Comparison of ENCODE assay signal across 18 mouse cellular contexts in the genomic region with DNA sequence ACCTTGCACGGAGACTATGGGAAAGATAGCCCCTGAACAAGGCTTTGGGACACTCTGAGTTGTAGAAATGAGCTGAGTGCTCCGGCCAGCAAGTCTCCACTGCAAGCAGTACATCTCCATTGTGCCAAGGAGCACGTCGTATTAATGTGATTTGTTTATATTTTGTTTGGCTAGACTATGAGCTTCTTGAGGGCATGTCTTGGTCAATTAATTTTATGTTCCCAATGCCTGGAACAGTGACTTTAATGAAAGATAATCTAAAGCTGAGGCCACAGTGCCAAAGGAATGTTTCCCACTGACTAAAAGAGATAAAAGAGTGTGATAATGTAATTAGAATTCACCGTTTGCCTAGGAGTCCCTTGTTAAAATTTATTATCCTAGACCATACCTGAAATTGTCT.
"Had no signal": no experiment of that assay in that cellular context is flagged by ENCODE, and none has a peak within 500 bp of the region (broad histone marks: within the 10 kb centered on the region; RNA-seq: fewer than 3 reads in every experiment).

No protein-coding gene starts in this region.

- DNase-seq: kidney, adult 2 months; kidney, postnatal 10 days; layer of hippocampus, adult 9-11 months; liver; liver, embryonic 13.5 days; lung, adult 2 months; lung, postnatal 14 days; lung, postnatal 4 days; thymus, adult 18-20 months; thymus, postnatal 36 days had no signal

- H3K4me2 ChIP-seq: intestine, embryonic 15.5 days; limb, embryonic 13.5 days; liver, embryonic 13.5 days; midbrain, embryonic 12.5 days; neural tube, embryonic 13.5 days had no signal

- H3K27ac ChIP-seq: intestine, embryonic 15.5 days; layer of hippocampus, adult 2 months; limb, embryonic 10.5 days; limb, embryonic 13.5 days; liver, embryonic 13.5 days; midbrain, embryonic 12.5 days; neural tube, embryonic 13.5 days had no signal

- H3K9ac ChIP-seq: intestine, embryonic 15.5 days; limb, embryonic 13.5 days; liver, embryonic 13.5 days; midbrain, embryonic 12.5 days; neural tube, embryonic 13.5 days had no signal

- ATAC-seq: intestine, embryonic 15.5 days; midbrain, embryonic 16.5 days had no signal

- H3K36me3 ChIP-seq: intestine, embryonic 15.5 days; limb, embryonic 10.5 days; limb, embryonic 13.5 days; liver, embryonic 13.5 days; midbrain, embryonic 12.5 days; neural tube, embryonic 13.5 days had no signal

- H3K4me3 ChIP-seq: intestine, embryonic 15.5 days; layer of hippocampus, adult 2 months; limb, embryonic 10.5 days; limb, embryonic 13.5 days; liver, embryonic 13.5 days; midbrain, embryonic 12.5 days; myocyte; neural tube, embryonic 13.5 days had no signal

- H3K4me1 ChIP-seq: intestine, embryonic 15.5 days; limb, embryonic 10.5 days; limb, embryonic 13.5 days; liver, embryonic 13.5 days; midbrain, embryonic 12.5 days; neural tube, embryonic 13.5 days had no signal

- H3K27me3 ChIP-seq: intestine, embryonic 15.5 days; limb, embryonic 13.5 days; liver, embryonic 13.5 days; midbrain, embryonic 12.5 days; neural tube, embryonic 13.5 days had no signal

- H3K9me3 ChIP-seq: intestine, embryonic 15.5 days; limb, embryonic 10.5 days; limb, embryonic 13.5 days; liver, embryonic 13.5 days; midbrain, embryonic 12.5 days; neural tube, embryonic 13.5 days had no signal
